Mouse (Mus musculus): ENCODE results near the gene Camkk1. TPM values are rescaled to one million over a fixed set of nuclear protein-coding genes. Genes with fewer than 3 reads are reported as not detected.
A peak's percentile ranks its signal among the peaks of the same experiment; 100 is the strongest.

Camkk1 gene
- polyA plus RNA-seq, 3 experiments from 2014 or later = 0.92 to 3.2 (median 3.0) TPM

DNA sequence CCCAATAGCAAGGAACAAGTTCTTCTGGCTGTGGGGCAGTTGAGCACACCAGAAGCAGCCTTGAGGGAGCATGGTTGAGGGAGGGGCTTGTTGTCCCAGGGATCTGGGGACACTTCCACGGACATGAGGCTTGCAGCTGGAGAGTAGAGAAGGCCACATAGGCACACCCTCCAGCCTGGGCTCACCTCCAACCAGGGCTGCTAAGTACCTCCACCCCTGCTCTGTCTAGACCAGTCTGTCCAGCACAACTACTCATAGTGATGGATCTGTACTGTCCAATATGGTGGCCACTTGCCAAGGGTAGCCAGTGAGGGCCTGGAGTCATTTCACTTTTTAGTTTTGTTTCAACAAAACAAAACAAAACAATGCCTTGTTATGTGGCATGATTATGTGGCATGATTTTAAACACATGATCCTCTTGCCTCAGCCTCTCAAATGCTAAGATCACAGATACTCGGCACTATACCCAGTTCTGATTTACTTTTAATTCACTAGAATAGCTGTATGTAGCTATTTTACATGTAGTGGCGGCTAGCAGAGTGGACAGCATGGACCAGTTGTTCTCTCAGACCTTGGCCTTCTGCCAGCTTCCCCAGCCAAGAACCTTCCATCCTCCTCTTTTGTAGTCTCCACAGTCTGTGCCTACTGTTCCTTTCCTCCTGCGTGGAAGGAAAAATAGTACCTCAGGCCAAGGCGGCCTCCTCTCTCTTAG is 3.3 kb upstream of the Camkk1 start:
- no peak for ATAC-seq

DNA sequence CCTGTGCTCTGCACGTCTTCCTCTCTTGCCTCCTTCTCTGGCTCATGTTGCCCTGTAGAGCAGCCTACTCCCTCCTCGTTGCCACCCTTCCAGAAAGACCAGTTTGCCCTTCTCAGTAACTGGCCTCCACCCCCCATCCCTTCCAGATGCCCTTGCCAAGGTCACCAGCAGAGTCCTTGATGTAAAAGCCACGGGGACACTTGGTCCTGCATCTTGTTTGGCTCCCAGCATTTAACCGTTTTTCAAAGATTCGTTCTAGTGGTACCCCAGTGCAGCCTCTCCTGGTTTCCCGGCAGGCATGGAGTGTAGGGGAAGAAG is 2.7 kb upstream of the Camkk1 start:
- no peak for ATAC-seq

- peak; percentile 82 for ATAC-seq
Measured at GRCm38 (mm10) chr11:73019147-73019795, 463 bp downstream of the Camkk1 start.

DNA sequence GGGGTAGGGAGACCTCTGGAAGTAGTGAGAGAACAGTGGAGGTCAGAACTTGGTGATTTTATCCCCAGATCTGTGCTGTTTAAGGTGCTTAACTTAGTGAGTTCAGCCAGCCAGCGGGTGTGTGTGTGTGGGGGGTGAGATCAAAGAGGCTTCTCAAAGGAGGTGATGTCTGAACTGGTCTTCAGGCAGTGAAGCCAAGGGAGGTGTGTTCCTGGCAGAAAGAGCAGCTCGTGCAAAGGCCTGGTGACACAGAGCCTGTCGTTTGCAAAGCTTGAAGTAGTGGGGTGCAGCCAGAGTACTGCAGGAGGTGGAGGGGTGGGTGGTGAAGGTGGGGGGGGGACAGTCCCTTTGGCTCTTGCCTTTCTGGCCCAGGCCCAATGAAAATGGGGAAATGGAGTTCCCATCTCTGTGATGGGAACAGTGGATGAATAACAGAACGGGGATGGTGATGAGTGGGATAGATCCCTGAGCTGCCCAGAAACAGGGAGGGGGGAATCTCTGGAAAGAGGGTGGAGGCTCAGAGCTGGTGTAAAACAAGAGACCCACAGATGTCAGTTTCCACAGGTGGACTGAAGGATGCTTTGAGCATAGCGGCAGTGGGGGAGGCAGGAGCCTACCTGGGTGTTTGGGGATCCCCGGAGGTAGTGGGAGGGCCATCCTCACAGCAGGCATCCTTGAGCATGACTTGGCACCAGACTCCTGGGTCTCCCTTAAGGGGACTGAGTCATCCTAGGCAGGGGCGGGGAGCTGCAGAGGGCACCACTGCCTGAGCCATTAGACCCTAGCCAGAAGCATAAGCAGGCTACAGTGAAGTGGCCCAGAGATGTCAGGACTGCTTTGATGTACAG is 2.4 kb downstream of the Camkk1 start:
- no peak for ATAC-seq

DNA sequence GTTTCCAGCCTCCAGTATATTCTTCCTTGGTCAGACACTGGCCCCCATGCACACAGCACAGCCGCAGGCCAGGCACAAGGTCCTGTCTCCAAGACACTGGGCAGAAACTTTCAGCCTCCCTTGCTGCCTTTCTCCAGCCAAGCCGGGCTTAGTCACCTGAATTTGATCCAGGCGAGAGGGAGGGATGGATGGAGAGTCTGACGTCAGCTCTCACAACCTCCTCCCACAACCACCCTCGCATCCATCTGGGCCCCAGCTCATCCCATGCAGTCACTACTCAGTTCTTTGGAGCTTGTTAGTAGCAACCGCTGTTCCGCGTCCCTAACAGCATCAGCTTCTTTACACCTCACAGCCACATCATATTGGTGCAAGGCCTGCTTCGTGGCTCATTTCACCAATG is 4.3 kb downstream of the Camkk1 start:
- ATAC-seq = no peak

DNA sequence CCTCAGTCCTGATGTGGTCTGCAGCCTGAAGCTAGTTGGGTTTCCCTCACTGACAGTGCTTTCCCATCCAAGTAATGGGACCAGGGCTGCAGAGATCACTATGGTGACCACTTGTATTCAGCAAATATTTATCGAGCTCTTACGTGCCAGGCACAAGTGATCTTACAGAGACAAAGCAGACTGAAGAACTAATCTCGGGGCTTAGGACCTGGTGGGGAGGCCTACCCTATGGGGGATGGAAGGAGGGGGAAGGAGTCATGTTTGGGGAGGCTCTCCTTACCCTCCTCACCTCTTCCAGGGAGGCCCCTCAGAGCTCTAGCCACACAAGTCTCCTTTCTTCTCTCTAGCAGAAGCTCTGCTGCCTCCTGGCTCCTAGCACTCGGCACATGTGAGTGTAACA is 5.0 kb downstream of the Camkk1 start:
- no peak for ATAC-seq

DNA sequence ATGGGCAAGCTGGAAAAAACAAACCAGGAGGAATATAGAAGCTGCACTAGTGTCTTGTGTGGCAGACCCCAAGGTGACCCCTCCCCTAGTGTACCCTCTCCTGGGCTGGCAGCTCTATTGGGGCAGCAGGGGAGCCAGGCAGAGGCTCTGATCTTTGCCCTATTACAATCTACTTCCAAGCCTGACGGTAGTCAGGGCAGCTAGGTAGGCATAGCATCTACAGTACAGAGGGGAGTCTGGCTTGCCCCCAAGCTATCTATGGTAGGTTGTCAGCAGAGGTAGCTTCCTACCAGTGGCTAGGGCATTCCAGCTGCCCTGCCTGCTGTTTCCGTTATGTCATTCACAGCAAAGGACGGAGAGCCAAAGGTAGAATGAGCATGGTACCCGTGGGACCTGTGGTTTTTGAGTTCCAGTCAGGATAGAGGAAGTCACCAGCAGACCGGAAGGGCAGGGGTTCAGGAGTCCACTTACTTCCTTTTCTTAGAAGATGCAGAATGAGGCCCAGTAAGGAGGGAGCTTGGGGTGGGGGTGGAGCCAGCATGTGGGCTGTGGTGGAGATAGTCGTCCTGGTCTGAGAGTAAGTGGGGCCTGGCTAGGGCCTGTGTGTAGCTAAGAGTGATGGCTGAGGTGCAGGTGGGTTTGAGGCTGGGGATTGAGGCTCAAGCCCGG is 5.6 kb downstream of the Camkk1 start:
- no peak for ATAC-seq

DNA sequence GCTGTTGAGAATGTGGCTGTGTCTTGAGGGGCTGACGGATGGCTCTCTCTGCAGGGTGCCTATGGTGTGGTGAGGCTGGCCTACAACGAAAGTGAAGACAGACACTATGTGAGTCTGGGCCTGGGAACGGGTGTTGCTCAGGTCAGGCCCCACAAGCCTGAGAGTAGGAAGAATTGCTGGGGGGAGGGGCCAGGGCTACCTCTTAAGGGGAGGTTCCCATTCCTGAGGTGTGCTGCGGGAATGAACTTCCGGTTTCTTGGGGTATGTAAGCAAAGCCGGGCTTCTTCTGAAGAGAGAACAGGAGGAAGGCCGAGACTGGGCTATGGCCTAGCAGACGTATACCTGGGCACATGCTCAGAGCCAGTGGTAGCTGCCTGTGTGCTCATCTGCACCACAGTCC is 8.2 kb downstream of the Camkk1 start:
- no peak for ATAC-seq

GRCm38 (mm10) chr11:73030821-73031498 is 12.2 kb downstream of the Camkk1 start:
- ATAC-seq = peak; percentile 77

- ATAC-seq = no peak
Measured at GRCm38 (mm10) chr11:73031536-73031935, 12.7 kb downstream of the Camkk1 start.

DNA sequence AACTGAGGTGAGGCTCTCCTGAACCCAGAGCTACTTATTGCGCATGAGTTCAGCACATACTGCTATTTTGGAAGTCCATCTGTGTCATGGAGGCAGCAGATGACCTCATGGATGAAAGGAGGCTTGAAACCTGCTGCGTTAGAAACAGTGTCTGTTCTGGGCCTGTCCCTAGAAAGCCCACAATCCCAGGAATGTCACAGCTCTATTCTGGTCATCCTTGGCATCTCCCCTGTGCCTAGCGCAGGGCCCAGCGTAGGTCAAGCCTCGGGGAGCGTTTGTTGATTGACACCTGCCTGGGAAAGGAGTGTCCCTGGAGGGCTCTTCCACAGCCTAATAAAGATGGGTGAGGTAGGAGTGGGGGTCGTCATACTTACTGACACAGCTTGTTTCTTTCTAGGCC is 17.3 kb downstream of the Camkk1 start:
- no peak for ATAC-seq

GRCm38 (mm10) chr11:73036889-73037288 is 18.1 kb downstream of the Camkk1 start:
- no peak for ATAC-seq

DNA sequence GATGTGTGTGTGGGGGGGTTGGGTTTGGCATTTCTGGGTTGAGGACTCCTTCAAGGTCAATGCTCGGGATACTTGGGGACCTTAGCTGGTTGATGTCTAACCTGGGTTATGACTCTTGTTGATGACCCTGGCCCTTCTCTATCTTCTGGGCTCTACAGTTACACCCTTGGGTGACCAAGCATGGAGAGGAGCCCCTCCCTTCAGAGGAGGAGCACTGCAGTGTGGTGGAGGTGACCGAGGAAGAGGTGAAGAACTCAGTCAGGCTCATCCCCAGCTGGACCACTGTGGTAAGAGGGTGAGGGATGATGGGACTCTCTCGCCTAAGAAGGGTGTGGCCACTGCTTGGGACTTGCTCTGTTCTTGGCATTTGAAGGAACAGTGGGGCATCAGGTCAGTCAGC is 18.9 kb downstream of the Camkk1 start:
- ATAC-seq = no peak

DNA sequence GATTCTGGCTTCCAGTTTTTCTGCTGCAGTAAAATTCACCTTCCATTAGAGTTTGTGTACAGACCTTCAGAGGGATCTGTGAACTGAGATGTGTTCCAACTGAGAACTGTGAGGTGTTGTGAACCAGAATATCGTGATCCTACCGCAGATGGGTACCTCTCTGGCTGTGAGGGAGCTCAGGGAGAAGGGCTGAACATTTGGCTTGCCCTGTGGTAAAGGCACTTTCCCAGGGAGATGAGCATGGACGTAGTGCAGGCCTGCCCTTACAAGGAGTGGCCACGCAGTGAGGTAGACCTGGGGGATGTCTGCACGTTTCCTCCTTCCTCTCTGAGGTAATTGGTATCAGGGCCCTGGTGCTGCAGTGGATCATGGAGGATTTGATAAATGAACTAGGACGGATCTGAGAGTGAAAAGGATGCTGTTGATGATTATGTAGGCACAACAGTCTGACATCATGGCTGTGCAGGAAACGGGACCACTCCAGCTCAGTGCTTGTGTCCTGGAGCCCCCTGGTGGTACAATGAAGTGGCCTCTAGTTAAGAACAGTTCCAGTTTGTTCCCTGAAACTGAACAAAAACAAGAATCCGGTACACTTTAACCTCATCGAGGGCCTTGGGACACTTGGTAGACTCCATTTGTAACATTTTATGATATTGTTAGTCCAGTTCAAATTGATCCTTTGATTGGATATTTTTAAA is 20.4 kb downstream of the Camkk1 start:
- no peak for ATAC-seq

GRCm38 (mm10) chr11:73044229-73044755 is 25.5 kb downstream of the Camkk1 start:
- ATAC-seq = no peak

- no peak for ATAC-seq
Measured at GRCm38 (mm10) chr11:73044789-73045188, 26.0 kb downstream of the Camkk1 start.

DNA sequence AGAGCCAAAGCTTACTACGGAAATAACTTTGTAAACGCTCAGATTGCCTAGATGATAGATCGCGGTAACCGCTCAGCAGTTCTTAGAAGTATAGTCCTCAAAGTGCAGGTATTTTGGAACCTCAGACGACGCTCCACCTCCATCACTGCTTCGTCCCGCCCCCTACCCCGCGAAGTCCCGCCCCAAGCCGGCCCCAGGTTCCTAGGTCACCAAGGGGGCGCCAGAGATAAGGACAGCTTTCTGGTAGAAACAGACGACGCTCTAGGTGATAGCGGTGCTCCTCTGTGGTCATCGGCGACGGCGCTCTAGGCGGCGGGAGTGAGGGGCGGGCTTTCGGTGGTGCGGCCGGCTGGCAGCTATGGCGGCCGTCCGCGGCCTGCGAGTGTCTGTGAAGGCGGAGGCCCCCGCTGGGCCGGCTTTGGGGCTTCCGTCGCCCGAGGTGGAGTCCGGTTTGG is 28.8 kb downstream of the Camkk1 start, which contains the start of gene Ncbp3:
Ncbp3 (plus strand) TSS at position 242 of the 455 bp plus-strand sequence.
- peak; percentile 97 for ATAC-seq

GRCm38 (mm10) chr11:73048030-73048876 is 29.4 kb downstream of the Camkk1 start:
- ATAC-seq = peak; percentile 47

DNA sequence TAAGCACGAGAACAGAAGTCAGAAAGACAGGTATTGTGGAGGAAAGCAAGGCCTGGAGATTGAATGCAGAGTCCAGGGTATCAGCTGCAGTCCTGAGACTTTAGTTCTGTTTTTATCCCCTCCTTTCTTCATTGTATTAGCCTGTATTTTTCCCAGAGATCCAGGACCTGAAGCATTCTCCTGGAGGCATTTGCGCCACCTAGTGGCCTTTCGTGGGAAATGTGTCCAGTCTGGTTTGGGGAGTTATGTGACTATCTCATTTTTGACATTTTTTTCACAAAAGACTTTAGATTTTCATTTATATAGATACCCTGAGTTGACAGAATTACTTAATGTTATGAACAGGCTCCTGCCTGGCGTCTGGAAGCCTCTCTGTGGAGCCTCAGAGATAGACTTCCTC is 30.5 kb downstream of the Camkk1 start:
- ATAC-seq = no peak

- no peak for ATAC-seq
Measured at GRCm38 (mm10) chr11:73052795-73053194, 34.0 kb downstream of the Camkk1 start.

Data from inflammation-experienced regulatory T-cells, adult 6 months (primary cell).